Mouse (Mus musculus) heart, adult 10 weeks (tissue): Measurements from ENCODE around the gene Barhl1. TPM values are rescaled to one million over a fixed set of nuclear protein-coding genes. Genes with fewer than 3 reads are reported as not detected.

ENCODE experiments used
- polyA plus RNA-seq: library from polyadenylated mRNA; stranded (reverse); fragments of 350-450 nt; fragmentation: Illumina TruSeq; extraction: RNeasy Lipid Tissue Mini Kit (QIAGEN cat#74804); gene quantifications from one replicate; pipeline ENCODE4 v1.2.3, GENCODE M21; 2014; ENCODE audit warnings: low read depth, low replicate concordance

The Barhl1 gene
- polyA plus RNA-seq = not detected

GRCm38 (mm10) chr2:28916513-28916865, at the start of gene Barhl1:
Gene Barhl1, minus strand, starts transcription at chr2:28916668.

Other genes with a start within 250 kb of the Barhl1 start
- not detected for gene Spaca9, start 216.9 kb downstream of the Barhl1 start, polyA plus RNA-seq
- not detected for gene Ak8, start 216.5 kb downstream of the Barhl1 start, polyA plus RNA-seq
- 12.0 TPM for gene Gtf3c4, start 76.3 kb downstream of the Barhl1 start, polyA plus RNA-seq
- gene Ddx31, start 76.3 kb downstream of the Barhl1 start, polyA plus RNA-seq = 3.1 TPM
- not detected for gene Cfap77, start 138.4 kb upstream of the Barhl1 start, polyA plus RNA-seq
- gene Ttf1, start 143.6 kb upstream of the Barhl1 start, polyA plus RNA-seq = 7.4 TPM
- gene Setx, start 207.5 kb upstream of the Barhl1 start, polyA plus RNA-seq = 14.7 TPM